ENCODE assay signal across 24 mouse cellular contexts in the genomic region with DNA sequence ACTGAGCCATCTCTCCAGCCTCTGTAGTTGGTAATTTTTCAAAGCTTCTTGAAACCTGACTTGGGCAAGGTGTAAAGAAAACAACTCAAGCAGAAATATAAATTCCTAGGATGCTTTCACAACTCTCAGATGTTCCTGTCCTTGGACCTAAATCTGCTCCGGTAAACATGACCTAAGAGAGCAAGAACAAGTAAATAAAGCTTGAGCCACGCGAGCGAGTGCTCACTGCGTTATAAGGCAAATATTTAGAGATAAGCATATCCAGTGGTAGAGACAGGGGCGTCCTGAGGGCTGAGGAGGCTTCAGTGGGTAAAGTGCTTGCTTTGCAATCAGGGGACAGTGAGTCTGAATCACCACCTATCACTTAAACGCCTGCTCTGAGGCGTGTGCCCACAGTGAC.
"Had no signal": no experiment of that assay in that cellular context is flagged by ENCODE, and none has a peak within 500 bp of the region (broad histone marks: within the 10 kb centered on the region; RNA-seq: fewer than 3 reads in every experiment).

No protein-coding gene starts in this region.

- H3K4me3 ChIP-seq: heart, adult 2 months; heart, embryonic 13.5 days; heart, embryonic 15.5 days; hindbrain, embryonic 13.5 days; hindbrain, embryonic 15.5 days; kidney, embryonic 15.5 days had no signal

- ATAC-seq: forebrain, postnatal 0 days; hindbrain, postnatal 0 days; intestine, embryonic 16.5 days had no signal

- H3K9ac ChIP-seq: forebrain, postnatal 0 days; heart, embryonic 13.5 days; heart, embryonic 15.5 days; hindbrain, embryonic 13.5 days; hindbrain, embryonic 15.5 days; kidney, embryonic 15.5 days had no signal

- DNase-seq: forebrain, postnatal 0 days; gastrocnemius, postnatal 14 days; gastrocnemius, postnatal 36 days; heart, adult 11 months; heart, adult 2 months; heart, postnatal 14 days; heart, postnatal 36 days; kidney, adult 11 months; kidney, adult 2 months; kidney, adult 9 months; kidney, postnatal 14 days; kidney, postnatal 36 days; layer of hippocampus, adult 9-11 months; layer of hippocampus, postnatal 36 days; left cerebral cortex, postnatal 4 days had no signal

- H3K4me2 ChIP-seq: heart, embryonic 11.5 days; heart, embryonic 13.5 days; heart, embryonic 15.5 days; hindbrain, embryonic 13.5 days; hindbrain, embryonic 15.5 days; kidney, embryonic 15.5 days had no signal

- H3K9me3 ChIP-seq: heart, embryonic 13.5 days; heart, embryonic 15.5 days; hindbrain, embryonic 13.5 days; hindbrain, embryonic 15.5 days; kidney, embryonic 15.5 days had no signal

- H3K27me3 ChIP-seq: heart, embryonic 13.5 days; heart, embryonic 15.5 days; hindbrain, embryonic 13.5 days; hindbrain, embryonic 15.5 days; kidney, embryonic 15.5 days had no signal

- H3K27ac ChIP-seq: heart, adult 2 months; heart, embryonic 13.5 days; heart, embryonic 15.5 days; hindbrain, embryonic 13.5 days; hindbrain, embryonic 15.5 days; hindbrain, postnatal 0 days; kidney, embryonic 15.5 days; kidney, postnatal 0 days had no signal

- H3K4me1 ChIP-seq: heart, embryonic 13.5 days; heart, embryonic 15.5 days; hindbrain, embryonic 13.5 days; hindbrain, embryonic 15.5 days; kidney, embryonic 15.5 days had no signal
